Mouse (Mus musculus): ENCODE data around the gene Sulf2. TPM values are rescaled to one million over a fixed set of nuclear protein-coding genes. Genes with fewer than 3 reads are reported as not detected.

Sulf2 gene
- polyA plus RNA-seq, 1 experiment from 2014 or later: 127 TPM

GRCm38 (mm10) chr2:166128756-166129155 is 26.7 kb downstream of the Sulf2 start:
- no peak for ATAC-seq (ENCODE audit: insufficient number of reproducible peaks, insufficient read depth, low FRiP score, low TSS enrichment, low read depth)
- 91% methylated on average over 4 of the region's 4 CpGs for WGBS
- Histone ChIP-seq H3K36me3 (peaks cover 67% of the 10 kb centered on the region), H3K4me3 (no peak overlapping the region), H3K4me2 (no peak overlapping the region), H3K4me1 (peaks cover 4% of the 10 kb centered on the region; the same call in 1 of the 2 replicates), H3K27me3 (no peaks in the 10 kb centered on the region), H3K9ac (no peak overlapping the region), H3K9me3 (no peaks in the 10 kb centered on the region), H3K27ac (no peak overlapping the region)

GRCm38 (mm10) chr2:166128032-166128431 is 27.4 kb downstream of the Sulf2 start:
- no peak for ATAC-seq (ENCODE audit: insufficient number of reproducible peaks, insufficient read depth, low FRiP score, low TSS enrichment, low read depth)
- WGBS: 89% methylated on average over 15 of the region's 15 CpGs
- Histone ChIP-seq H3K9ac (no peak overlapping the region), H3K27me3 (no peaks in the 10 kb centered on the region), H3K4me3 (no peak overlapping the region), H3K4me2 (no peak overlapping the region), H3K27ac (no peak overlapping the region), H3K4me1 (peaks cover 4% of the 10 kb centered on the region; the same call in 1 of the 2 replicates), H3K36me3 (peaks cover 74% of the 10 kb centered on the region), H3K9me3 (no peaks in the 10 kb centered on the region)

DNA sequence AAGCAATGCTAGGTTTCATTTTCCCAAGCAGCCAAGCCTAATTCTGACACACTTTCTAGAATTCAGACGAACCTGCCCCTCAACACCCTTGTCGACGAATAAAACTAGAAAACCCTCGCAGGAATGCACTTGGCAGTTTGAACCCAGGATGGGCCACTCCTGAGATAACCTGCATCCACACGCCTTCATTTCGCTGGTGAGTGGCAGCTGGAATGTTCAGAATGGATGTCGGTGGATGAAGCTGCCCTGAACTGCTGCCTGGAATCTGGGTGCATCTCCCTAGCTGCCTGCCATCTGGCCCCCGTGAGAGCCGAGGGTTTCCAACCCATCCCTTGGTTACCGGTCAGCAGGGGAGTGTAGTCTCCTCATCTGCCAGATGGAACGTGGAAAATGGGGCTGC is 29.1 kb downstream of the Sulf2 start:
- ATAC-seq (ENCODE audit: insufficient number of reproducible peaks, insufficient read depth, low FRiP score, low TSS enrichment, low read depth): no peak
- Histone ChIP-seq H3K4me2 (no peak overlapping the region), H3K9me3 (no peaks in the 10 kb centered on the region), H3K36me3 (peaks cover 76% of the 10 kb centered on the region), H3K4me1 (peaks cover 4% of the 10 kb centered on the region; the same call in 1 of the 2 replicates), H3K4me3 (no peak overlapping the region), H3K27me3 (no peaks in the 10 kb centered on the region), H3K9ac (no peak overlapping the region), H3K27ac (no peak overlapping the region)
- WGBS: 73% methylated on average over 11 of the region's 11 CpGs

GRCm38 (mm10) chr2:166125492-166126252 is 29.8 kb downstream of the Sulf2 start:
- H3K9ac ChIP-seq: no peak overlapping the region
- H3K27me3 ChIP-seq: no peaks in the 10 kb centered on the region
- no peak overlapping the region for H3K27ac ChIP-seq
- no peaks in the 10 kb centered on the region for H3K9me3 ChIP-seq
- H3K36me3 ChIP-seq: peaks cover 74% of the 10 kb centered on the region
- peaks cover 4% of the 10 kb centered on the region; the same call in 1 of the 2 replicates for H3K4me1 ChIP-seq
- WGBS: 49% methylated on average over 13 of the region's 13 CpGs
- no peak overlapping the region for H3K4me2 ChIP-seq
- ATAC-seq (ENCODE audit: insufficient number of reproducible peaks, insufficient read depth, low FRiP score, low TSS enrichment, low read depth): no peak
- no peak overlapping the region for H3K4me3 ChIP-seq

GRCm38 (mm10) chr2:166125033-166125432 is 30.4 kb downstream of the Sulf2 start:
- no peaks in the 10 kb centered on the region for H3K9me3 ChIP-seq
- no peak overlapping the region for H3K4me3 ChIP-seq
- H3K27ac ChIP-seq: no peak overlapping the region
- H3K9ac ChIP-seq: no peak overlapping the region
- H3K27me3 ChIP-seq: no peaks in the 10 kb centered on the region
- H3K36me3 ChIP-seq: peaks cover 74% of the 10 kb centered on the region
- no peak for ATAC-seq (ENCODE audit: insufficient number of reproducible peaks, insufficient read depth, low FRiP score, low TSS enrichment, low read depth)
- peaks cover 4% of the 10 kb centered on the region; the same call in 1 of the 2 replicates for H3K4me1 ChIP-seq
- WGBS: 87% methylated on average over 1 of the region's 2 CpGs
- H3K4me2 ChIP-seq: no peak overlapping the region

DNA sequence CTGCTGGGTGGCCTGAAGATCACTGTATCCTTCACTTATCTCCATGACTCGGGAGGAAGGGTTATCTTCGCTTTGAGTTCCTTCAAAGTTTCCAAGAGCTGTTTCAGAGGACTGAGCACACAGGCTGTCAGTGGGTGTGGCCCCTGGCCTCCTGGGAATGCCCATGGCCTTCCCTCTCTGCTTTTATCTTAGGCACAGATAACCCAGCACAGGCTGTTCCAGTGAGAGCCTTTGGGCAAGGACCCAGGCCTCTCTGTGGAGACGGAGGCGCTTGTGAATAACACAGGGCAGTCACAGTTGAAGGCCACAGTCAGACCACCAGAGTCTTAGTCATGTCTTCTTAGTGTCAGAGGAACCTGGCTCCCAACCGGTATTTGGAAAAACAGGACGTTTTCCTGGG is 32.7 kb downstream of the Sulf2 start:
- 89% methylated on average over 6 of the region's 6 CpGs for WGBS
- no peaks in the 10 kb centered on the region for H3K27me3 ChIP-seq
- no peak for ATAC-seq (ENCODE audit: insufficient number of reproducible peaks, insufficient read depth, low FRiP score, low TSS enrichment, low read depth)
- no peak overlapping the region for H3K9ac ChIP-seq
- H3K27ac ChIP-seq: no peak overlapping the region
- H3K4me3 ChIP-seq: no peak overlapping the region
- H3K9me3 ChIP-seq: no peaks in the 10 kb centered on the region
- no peak overlapping the region for H3K4me2 ChIP-seq
- H3K4me1 ChIP-seq: peaks cover 4% of the 10 kb centered on the region; the same call in 1 of the 2 replicates
- peaks cover 70% of the 10 kb centered on the region for H3K36me3 ChIP-seq

DNA sequence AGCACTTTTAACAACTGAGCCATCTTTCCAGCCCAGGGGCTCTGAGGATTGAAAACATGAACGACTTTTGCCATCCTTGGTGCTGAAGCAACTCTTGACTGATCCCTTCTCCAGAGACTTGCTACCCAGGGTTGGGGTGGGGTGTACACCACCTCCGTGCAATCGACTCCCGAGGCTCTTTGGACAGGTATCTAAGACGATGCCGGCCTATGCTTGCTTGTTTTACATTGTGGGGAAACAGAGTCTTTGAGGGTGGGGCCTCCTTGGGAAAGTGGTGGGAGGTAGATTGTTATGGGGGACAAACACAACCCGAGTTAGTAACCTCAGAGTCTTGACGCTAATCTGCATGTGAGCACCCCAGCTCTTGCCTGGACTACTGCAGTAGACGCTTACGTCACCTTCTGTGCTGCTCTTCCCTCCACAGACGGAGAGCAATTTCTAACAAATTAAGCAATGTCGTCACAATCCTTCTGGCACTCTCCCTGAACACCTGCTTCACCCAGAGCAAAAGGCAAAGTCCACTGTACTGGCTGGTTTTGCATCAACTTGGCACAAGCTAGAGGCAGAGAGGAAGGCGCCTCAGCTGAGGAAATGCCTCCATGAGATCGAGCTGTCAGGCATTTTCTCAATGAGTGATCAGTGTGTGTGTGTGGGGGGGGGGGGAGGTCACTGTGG is 33.6 kb downstream of the Sulf2 start:
- H3K4me1 ChIP-seq: peaks cover 4% of the 10 kb centered on the region; the same call in 1 of the 2 replicates
- H3K4me3 ChIP-seq: no peak overlapping the region
- no peak overlapping the region for H3K27ac ChIP-seq
- no peak overlapping the region for H3K4me2 ChIP-seq
- H3K9ac ChIP-seq: no peak overlapping the region
- peaks cover 69% of the 10 kb centered on the region for H3K36me3 ChIP-seq
- H3K27me3 ChIP-seq: no peaks in the 10 kb centered on the region
- H3K9me3 ChIP-seq: no peaks in the 10 kb centered on the region
- no peak for ATAC-seq (ENCODE audit: insufficient number of reproducible peaks, insufficient read depth, low FRiP score, low TSS enrichment, low read depth)
- WGBS: 85% methylated on average over 14 of the region's 14 CpGs

DNA sequence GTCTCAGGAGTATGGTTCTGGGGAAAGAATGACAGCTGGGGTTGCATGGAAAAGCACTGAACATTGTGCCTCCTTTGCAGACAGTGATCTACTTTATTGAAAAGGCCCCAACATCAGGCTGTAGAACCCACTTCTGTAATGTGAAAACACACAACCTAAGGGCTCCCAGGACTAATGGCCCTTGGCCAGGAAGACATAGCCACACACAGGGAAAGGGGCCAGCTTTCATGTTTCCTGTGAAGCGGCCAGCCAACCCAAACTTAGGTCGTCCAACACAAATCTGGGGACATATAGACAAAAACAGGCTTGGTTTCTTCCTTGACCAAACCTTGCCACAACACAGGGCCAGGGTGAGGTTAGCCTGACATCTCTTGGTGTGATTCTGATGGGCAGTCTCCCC is 35.5 kb downstream of the Sulf2 start:
- Histone ChIP-seq H3K9me3 (no peaks in the 10 kb centered on the region), H3K27ac (no peak overlapping the region), H3K27me3 (no peaks in the 10 kb centered on the region), H3K9ac (no peak overlapping the region), H3K4me2 (no peak overlapping the region), H3K36me3 (peaks cover 83% of the 10 kb centered on the region), H3K4me1 (0 out of 2 replicates have a peak, but pooled peaks cover 6% of the 10 kb centered on the region), H3K4me3 (no peak overlapping the region)
- 85% methylated on average over 2 of the region's 2 CpGs for WGBS
- no peak for ATAC-seq (ENCODE audit: insufficient number of reproducible peaks, insufficient read depth, low FRiP score, low TSS enrichment, low read depth)

- Histone ChIP-seq H3K4me1 (peaks cover 13% of the 10 kb centered on the region; the same call in 1 of the 2 replicates), H3K4me2 (no peak overlapping the region), H3K4me3 (no peak overlapping the region), H3K27me3 (no peaks in the 10 kb centered on the region), H3K27ac (no peak overlapping the region), H3K9me3 (no peaks in the 10 kb centered on the region), H3K9ac (no peak overlapping the region), H3K36me3 (peaks cover 73% of the 10 kb centered on the region)
- WGBS: 96% methylated on average over 16 of the region's 16 CpGs
- ATAC-seq (ENCODE audit: insufficient number of reproducible peaks, insufficient read depth, low FRiP score, low TSS enrichment, low read depth): no peak
Observed at GRCm38 (mm10) chr2:166116704-166117103, 38.8 kb downstream of the Sulf2 start.

- Histone ChIP-seq H3K27ac (peak overlapping the region; percentile 3; the same call in 1 of the 2 replicates), H3K4me2 (no peak overlapping the region), H3K9ac (no peak overlapping the region), H3K4me1 (peaks cover 13% of the 10 kb centered on the region; the same call in 1 of the 2 replicates), H3K36me3 (peaks cover 73% of the 10 kb centered on the region), H3K27me3 (no peaks in the 10 kb centered on the region), H3K4me3 (no peak overlapping the region), H3K9me3 (no peaks in the 10 kb centered on the region)
- 91% methylated on average over 7 of the region's 7 CpGs for WGBS
- ATAC-seq (ENCODE audit: insufficient number of reproducible peaks, insufficient read depth, low FRiP score, low TSS enrichment, low read depth): no peak
Observed at GRCm38 (mm10) chr2:166116278-166116608, 39.2 kb downstream of the Sulf2 start.

DNA sequence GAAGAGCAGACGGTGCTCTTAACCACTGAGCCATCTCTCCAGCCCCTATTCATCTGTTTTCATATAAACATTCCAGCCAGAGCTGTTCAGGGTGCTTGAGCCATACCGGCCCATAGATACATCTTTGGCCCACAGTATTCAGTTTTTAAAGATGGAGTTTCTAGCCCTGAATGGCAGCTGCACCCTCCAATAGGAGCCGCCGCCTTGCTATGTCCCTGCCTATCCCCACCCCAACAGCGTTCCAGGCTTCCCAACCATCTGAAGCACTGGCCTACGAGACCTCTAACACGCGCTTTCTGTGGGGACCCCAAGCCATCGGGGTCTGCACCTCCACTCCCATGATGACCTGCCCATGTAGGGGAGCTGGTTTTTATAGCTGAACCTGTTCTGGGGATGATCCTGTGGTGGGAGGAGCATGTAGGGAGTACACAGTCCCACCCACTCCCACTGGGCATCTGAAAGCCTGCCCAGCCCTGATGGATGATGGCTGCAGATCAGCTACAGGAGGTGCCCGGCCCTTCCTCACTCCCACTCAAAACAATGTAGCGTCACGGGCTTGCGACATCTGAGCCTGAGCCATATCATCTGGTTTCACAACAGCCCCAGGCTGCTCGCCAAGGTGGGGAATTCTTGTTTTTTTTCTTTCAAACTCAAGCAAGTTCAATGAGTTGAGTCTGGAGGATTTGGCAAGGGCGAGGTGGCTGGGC is 39.7 kb downstream of the Sulf2 start:
- Histone ChIP-seq H3K4me1 (peaks cover 13% of the 10 kb centered on the region; the same call in 1 of the 2 replicates), H3K27ac (peak overlapping the region; percentile 3; the same call in 1 of the 2 replicates), H3K4me3 (no peak overlapping the region), H3K27me3 (no peaks in the 10 kb centered on the region), H3K9me3 (no peaks in the 10 kb centered on the region), H3K4me2 (no peak overlapping the region), H3K36me3 (peaks cover 74% of the 10 kb centered on the region), H3K9ac (no peak overlapping the region)
- no peak for ATAC-seq (ENCODE audit: insufficient number of reproducible peaks, insufficient read depth, low FRiP score, low TSS enrichment, low read depth)
- 82% methylated on average over 15 of the region's 15 CpGs for WGBS

Data from embryonic facial prominence, embryonic 13.5 days (tissue).